Mouse (Mus musculus) cerebellum, adult 11 months (tissue): ENCODE data around the gene Zpld1.

ENCODE experiments used
- DNase-seq: peaks from one replicate; pipeline ENCODE4 v3.0.0; 2022

Gene Zpld1

GRCm38 (mm10) chr16:55297886-55298285 lies at the start of gene Zpld1:
TSS of gene Zpld1 (minus strand) at chr16:55297986.
- no peak for DNase-seq

- DNase-seq, result no peak
Observed at GRCm38 (mm10) chr16:55345644-55346043, 47.9 kb upstream of the Zpld1 start.

GRCm38 (mm10) chr16:55321542-55322514 lies 24.0 kb upstream of the Zpld1 start:
- DNase-seq, result no peak

- DNase-seq, result no peak
Observed at GRCm38 (mm10) chr16:55316996-55317395, 19.2 kb upstream of the Zpld1 start.

GRCm38 (mm10) chr16:55312106-55312505 lies 14.3 kb upstream of the Zpld1 start:
- DNase-seq, result no peak

GRCm38 (mm10) chr16:55282696-55283095 lies 15.1 kb downstream of the Zpld1 start:
- no peak for DNase-seq

GRCm38 (mm10) chr16:55277447-55277846 lies 20.3 kb downstream of the Zpld1 start:
- DNase-seq, result no peak

GRCm38 (mm10) chr16:55265281-55265680 lies 32.5 kb downstream of the Zpld1 start:
- DNase-seq, result no peak

- no peak for DNase-seq
Observed at GRCm38 (mm10) chr16:55260862-55261574, 36.8 kb downstream of the Zpld1 start.

GRCm38 (mm10) chr16:55259719-55260118 lies 38.1 kb downstream of the Zpld1 start:
- no peak for DNase-seq

- no peak for DNase-seq
Observed at GRCm38 (mm10) chr16:55240996-55241395, 56.8 kb downstream of the Zpld1 start.

- no peak for DNase-seq
Observed at GRCm38 (mm10) chr16:55228995-55229622, 68.7 kb downstream of the Zpld1 start.

- DNase-seq, result no peak
Observed at GRCm38 (mm10) chr16:55203945-55204344, 93.8 kb downstream of the Zpld1 start.

GRCm38 (mm10) chr16:55190397-55190796 lies 107.4 kb downstream of the Zpld1 start:
- DNase-seq, result no peak

- no peak for DNase-seq
Observed at GRCm38 (mm10) chr16:55185370-55185769, 112.4 kb downstream of the Zpld1 start.
